Mouse (Mus musculus) hindbrain, postnatal 0 days (tissue): ENCODE data around the gene Jak3. TPM values are rescaled to one million over a fixed set of nuclear protein-coding genes. Genes with fewer than 3 reads are reported as not detected.

Experiments
- ATAC-seq: fragments of 200-750 bp; cut with Nextera tagmentation; 2 replicates; pipeline ENCODE4 v1.8.0; 2017; ENCODE audit warnings: mild to moderate bottlenecking, moderate TSS enrichment, moderate library complexity
- DNase-seq: peaks from one replicate; pipeline ENCODE4 v3.0.0-alpha.2; 2015; ENCODE audit warnings: low spot score
- H3K27ac ChIP-seq: fragments of 300-500 bp; sonication (generic); 2 replicates; pipeline ENCODE4 v1.5.1; 2014; ENCODE audit warnings: mild to moderate bottlenecking
- H3K27me3 ChIP-seq: fragments of 300-500 bp; sonication (generic); 2 replicates; pipeline ENCODE4 v1.6.1; 2014; ENCODE audit warnings: low read length, mixed read lengths; ENCODE audit not compliant: insufficient read depth
- H3K36me3 ChIP-seq: fragments of 300-500 bp; sonication (generic); 2 replicates; pipeline ENCODE4 v1.6.1; 2014; ENCODE audit warnings: low read length, mixed read lengths; ENCODE audit not compliant: insufficient read depth
- H3K4me1 ChIP-seq: fragments of 300-500 bp; sonication (generic); 2 replicates; pipeline ENCODE4 v1.6.1; 2014; ENCODE audit warnings: antibody characterized with exemption, low read length, mixed read lengths; ENCODE audit not compliant: insufficient read depth
- H3K4me2 ChIP-seq: fragments of 300-500 bp; sonication (generic); 2 replicates; pipeline ENCODE4 v1.6.1; 2014; ENCODE audit warnings: low read depth, mild to moderate bottlenecking, low read length, moderate library complexity, mixed read lengths
- H3K4me3 ChIP-seq: fragments of 300-500 bp; sonication (generic); 2 replicates; pipeline ENCODE4 v1.5.1; 2014; ENCODE audit warnings: low read length
- H3K9ac ChIP-seq: fragments of 300-500 bp; sonication (generic); replicated peaks from 2 replicates; pipeline ENCODE4 v1.6.1; 2014; ENCODE audit warnings: mild to moderate bottlenecking, low read length, moderate library complexity, mixed read lengths
- H3K9me3 ChIP-seq: fragments of 300-500 bp; sonication (generic); 2 replicates; pipeline ENCODE4 v1.6.1; 2016; ENCODE audit warnings: low read length, mixed read lengths
- CTCF ChIP-seq: IDR thresholded peaks from 2 replicates; pipeline ENCODE4 v1.5.1; 2016; ENCODE audit warnings: antibody characterized with exemption, control low read depth, low read depth
- WGBS: fragments of 180-500 bp; shearing (Covaris S2); extraction: QIAGEN DNeasy Blood & Tissue Kit; methylation state at CpG from one replicate; pipeline ENCODE4 v1.1.7; 2014; 5-methylcytosine and 5-hydroxymethylcytosine counted together
- polyA plus RNA-seq: library from polyadenylated mRNA; unstranded; fragments of >200 nt; fragmentation: Nextera tagmentation; extraction: Ambion mirVana; gene quantifications from 2 replicates; pipeline ENCODE4 v1.2.1, GENCODE M21; 2015
- total RNA-seq: library from RNA; depleted of rRNA; stranded (reverse); fragments of >200 nt; gene quantifications from 2 replicates; pipeline ENCODE4 v1.2.3, GENCODE M21; 2014

Gene Jak3
- total and polyA plus RNA-seq, 2 experiments from 2014 or later, result 7.4 to 15.3 TPM

GRCm38 (mm10) chr8:71679116-71679515 is 3.0 kb downstream of the Jak3 start:
- no peak overlapping the region for H3K27ac ChIP-seq
- H3K9me3 ChIP-seq, result no peaks in the 10 kb centered on the region
- ATAC-seq (no peak), DNase-seq (no peak)
- H3K4me1 ChIP-seq, result peaks cover 10% of the 10 kb centered on the region
- peaks cover 57% of the 10 kb centered on the region for H3K27me3 ChIP-seq
- H3K36me3 ChIP-seq, result no peaks in the 10 kb centered on the region
- 18% methylated on average over 14 of the region's 16 CpGs for WGBS
- H3K9ac ChIP-seq, result 0 out of 2 replicates have a peak overlapping the region, but pooled peaks have one; percentile 30
- H3K4me3 ChIP-seq, result peak overlapping the region; percentile 35
- no peak for TF ChIP-seq CTCF
- peak overlapping the region; percentile 67 for H3K4me2 ChIP-seq

- Histone ChIP-seq H3K4me1 (peaks cover 10% of the 10 kb centered on the region), H3K9ac (peak overlapping the region; percentile 30; the same call in 1 of the 2 replicates), H3K9me3 (no peaks in the 10 kb centered on the region), H3K36me3 (no peaks in the 10 kb centered on the region), H3K27ac (no peak overlapping the region), H3K27me3 (peaks cover 63% of the 10 kb centered on the region), H3K4me2 (peak overlapping the region; percentile 67), H3K4me3 (peak overlapping the region; percentile 35)
- no peak for TF ChIP-seq CTCF
- ATAC-seq (0 out of 2 replicates have a peak, but pooled peaks have one; percentile 3), DNase-seq (peak; percentile 45)
- WGBS, result 4% methylated on average over 46 of the region's 46 CpGs
Observed at GRCm38 (mm10) chr8:71679550-71680168, 3.6 kb downstream of the Jak3 start.

DNA sequence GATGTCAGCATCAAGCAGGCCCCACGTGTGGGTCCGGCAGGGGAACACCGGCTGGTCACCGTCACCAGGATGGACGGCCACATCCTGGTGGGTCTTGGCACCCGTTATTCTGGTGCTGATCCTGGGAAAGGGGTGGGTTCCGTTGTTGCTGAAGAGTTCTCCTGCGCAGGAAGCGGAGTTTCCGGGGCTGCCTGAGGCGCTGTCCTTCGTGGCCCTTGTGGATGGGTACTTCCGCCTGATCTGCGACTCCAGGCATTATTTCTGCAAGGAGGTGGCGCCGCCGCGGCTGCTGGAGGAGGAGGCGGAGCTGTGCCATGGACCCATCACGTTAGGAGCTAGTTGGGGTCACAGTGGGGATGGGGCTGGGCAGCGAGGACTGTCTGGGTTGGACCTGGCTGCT is 4.4 kb downstream of the Jak3 start:
- WGBS, result 15% methylated on average over 21 of the region's 21 CpGs
- H3K4me1 ChIP-seq, result peaks cover 10% of the 10 kb centered on the region; the same call in 1 of the 2 replicates
- H3K27me3 ChIP-seq, result peaks cover 71% of the 10 kb centered on the region
- no peak for TF ChIP-seq CTCF
- no peak overlapping the region for H3K27ac ChIP-seq
- H3K9ac ChIP-seq, result no peak overlapping the region
- H3K36me3 ChIP-seq, result no peaks in the 10 kb centered on the region
- no peak for DNase-seq
- H3K9me3 ChIP-seq, result no peaks in the 10 kb centered on the region
- no peak for ATAC-seq
- H3K4me3 ChIP-seq, result 0 out of 2 replicates have a peak overlapping the region, but pooled peaks have one; percentile 2
- no peak overlapping the region for H3K4me2 ChIP-seq

GRCm38 (mm10) chr8:71681369-71681915 is 5.3 kb downstream of the Jak3 start:
- Histone ChIP-seq H3K4me3 (no peak overlapping the region), H3K9ac (no peak overlapping the region), H3K4me1 (peaks cover 10% of the 10 kb centered on the region; the same call in 1 of the 2 replicates), H3K9me3 (no peaks in the 10 kb centered on the region), H3K27me3 (peaks cover 80% of the 10 kb centered on the region), H3K27ac (no peak overlapping the region), H3K4me2 (no peak overlapping the region), H3K36me3 (no peaks in the 10 kb centered on the region)
- WGBS, result 11% methylated on average over 17 of the region's 18 CpGs
- TF ChIP-seq CTCF, result no peak
- DNase-seq, result no peak
- no peak for ATAC-seq

- Histone ChIP-seq H3K36me3 (no peaks in the 10 kb centered on the region), H3K4me3 (no peak overlapping the region), H3K4me2 (no peak overlapping the region), H3K27ac (no peak overlapping the region), H3K27me3 (peaks cover 91% of the 10 kb centered on the region), H3K4me1 (peaks cover 10% of the 10 kb centered on the region; the same call in 1 of the 2 replicates), H3K9me3 (no peaks in the 10 kb centered on the region), H3K9ac (no peak overlapping the region)
- TF ChIP-seq CTCF, result no peak
- ATAC-seq (no peak), DNase-seq (no peak)
- WGBS, result 54% methylated on average over 12 of the region's 12 CpGs
Observed at GRCm38 (mm10) chr8:71682832-71683231, 6.7 kb downstream of the Jak3 start.

DNA sequence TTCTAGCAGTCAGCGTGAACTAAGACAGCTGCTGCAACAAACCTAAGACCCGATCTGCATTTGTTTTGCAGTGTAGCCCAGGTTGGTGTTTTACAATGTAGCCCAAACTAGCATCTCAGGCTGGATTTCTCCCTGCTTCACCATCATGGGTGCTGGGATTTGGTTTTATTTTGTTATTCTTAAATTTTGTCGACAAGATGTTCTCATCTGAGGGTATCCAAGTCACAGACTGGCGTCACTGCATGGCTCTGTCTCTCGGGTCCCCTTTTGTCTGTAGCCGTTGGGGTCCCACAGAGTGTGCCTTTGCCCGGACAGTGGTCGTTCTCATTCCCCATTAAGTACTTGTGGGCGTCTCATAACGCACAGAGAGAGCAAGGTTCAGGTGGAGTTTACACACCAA is 8.6 kb downstream of the Jak3 start:
- ATAC-seq (no peak), DNase-seq (no peak)
- H3K9ac ChIP-seq, result no peak overlapping the region
- H3K27ac ChIP-seq, result no peak overlapping the region
- WGBS, result 23% methylated on average over 10 of the region's 10 CpGs
- no peaks in the 10 kb centered on the region for H3K9me3 ChIP-seq
- peaks cover 3% of the 10 kb centered on the region; the same call in 1 of the 2 replicates for H3K4me1 ChIP-seq
- TF ChIP-seq CTCF, result no peak
- H3K4me2 ChIP-seq, result no peak overlapping the region
- no peak overlapping the region for H3K4me3 ChIP-seq
- peaks cover 94% of the 10 kb centered on the region for H3K27me3 ChIP-seq
- no peaks in the 10 kb centered on the region for H3K36me3 ChIP-seq

- peak; percentile 74 for DNase-seq
- WGBS, result 3% methylated on average over 29 of the region's 29 CpGs
- H3K4me3 ChIP-seq, result peak overlapping the region; percentile 32
- no peak overlapping the region for H3K9ac ChIP-seq
- peaks cover 99% of the 10 kb centered on the region for H3K27me3 ChIP-seq
- H3K27ac ChIP-seq, result no peak overlapping the region
- peak; percentile 48 for ATAC-seq
- H3K4me1 ChIP-seq, result no peaks in the 10 kb centered on the region
- H3K36me3 ChIP-seq, result no peaks in the 10 kb centered on the region
- no peaks in the 10 kb centered on the region for H3K9me3 ChIP-seq
- peak overlapping the region; percentile 56 for H3K4me2 ChIP-seq
- TF ChIP-seq CTCF, result peak; percentile 64
Observed at GRCm38 (mm10) chr8:71685573-71685972, 9.5 kb downstream of the Jak3 start.
